Mouse (Mus musculus) limb, embryonic 14.5 days (tissue): ENCODE data around the gene Mtx1. TPM values are rescaled to one million over a fixed set of nuclear protein-coding genes. Genes with fewer than 3 reads are reported as not detected.

Experiments
- ATAC-seq: fragments of 200-750 bp; cut with Nextera tagmentation; 2 replicates; pipeline ENCODE4 v1.8.0; 2017; ENCODE audit warnings: low read depth, moderate number of reproducible peaks, moderate TSS enrichment; ENCODE audit not compliant: low FRiP score
- DNase-seq: peaks from one replicate; pipeline ENCODE4 v3.0.0-alpha.2; 2015; ENCODE audit warnings: low spot score
- H3K27ac ChIP-seq: fragments of 300-500 bp; sonication (generic); replicated peaks from 2 replicates; pipeline ENCODE4 v1.5.1; 2014; ENCODE audit warnings: low read depth, mild to moderate bottlenecking, low read length, moderate library complexity, mixed read lengths
- H3K27me3 ChIP-seq: fragments of 300-500 bp; sonication (generic); 2 replicates; pipeline ENCODE4 v1.6.1; 2014; ENCODE audit warnings: low read length, mixed read lengths; ENCODE audit not compliant: control insufficient read depth, insufficient read depth
- H3K36me3 ChIP-seq: fragments of 300-500 bp; sonication (generic); 2 replicates; pipeline ENCODE4 v1.6.1; 2014; ENCODE audit warnings: mild to moderate bottlenecking, low read length, moderate library complexity, mixed read lengths; ENCODE audit not compliant: control insufficient read depth, insufficient read depth
- H3K4me1 ChIP-seq: fragments of 300-500 bp; sonication (generic); 2 replicates; pipeline ENCODE4 v1.6.1; 2014; ENCODE audit warnings: antibody characterized with exemption, low read length, mixed read lengths; ENCODE audit not compliant: control insufficient read depth, insufficient read depth
- H3K4me2 ChIP-seq: fragments of 300-500 bp; sonication (generic); replicated peaks from 2 replicates; pipeline ENCODE4 v1.6.1; 2014; ENCODE audit warnings: low read depth, mild to moderate bottlenecking, low read length, moderate library complexity; ENCODE audit not compliant: severe bottlenecking
- H3K4me3 ChIP-seq: fragments of 300-500 bp; sonication (generic); replicated peaks from 2 replicates; pipeline ENCODE4 v1.5.1; 2014; ENCODE audit warnings: low read length
- H3K9ac ChIP-seq: fragments of 300-500 bp; sonication (generic); 2 replicates; pipeline ENCODE4 v1.6.1; 2014; ENCODE audit warnings: mild to moderate bottlenecking, low read depth, low read length, moderate library complexity; ENCODE audit not compliant: severe bottlenecking
- H3K9me3 ChIP-seq: fragments of 300-500 bp; sonication (generic); 2 replicates; pipeline ENCODE4 v1.6.1; 2016; ENCODE audit warnings: low read length; ENCODE audit not compliant: control insufficient read depth
- POLR2A ChIP-seq: fragments of 200-500 bp; IDR thresholded peaks from 2 replicates; pipeline ENCODE4 v1.8.0; 2012; ENCODE audit warnings: inconsistent platforms, mild to moderate bottlenecking, moderate library complexity, borderline replicate concordance; ENCODE audit not compliant: insufficient read depth, insufficient read length; ENCODE audit errors: extremely low read depth
- WGBS: fragments of 180-500 bp; shearing (Covaris S2); extraction: QIAGEN DNeasy Blood & Tissue Kit; methylation state at CpG from one replicate; pipeline ENCODE4 v1.1.7; 2014; 5-methylcytosine and 5-hydroxymethylcytosine counted together
- polyA plus RNA-seq, 2 experiments: library from polyadenylated mRNA; depleted of rRNA in 1 of 2; stranded (reverse) in 1 of 2; unstranded in 1 of 2; fragments of >200 nt; fragmentation: Nextera tagmentation in 1 of 2; extraction: Ambion mirVana in 1 of 2; gene quantifications; 2 replicates each; pipeline versions ENCODE4 v1.2.1 to v1.2.3; 2012 to 2014

Gene Mtx1
- polyA plus RNA-seq, 2 experiments, result 163 to 196 TPM

DNA sequence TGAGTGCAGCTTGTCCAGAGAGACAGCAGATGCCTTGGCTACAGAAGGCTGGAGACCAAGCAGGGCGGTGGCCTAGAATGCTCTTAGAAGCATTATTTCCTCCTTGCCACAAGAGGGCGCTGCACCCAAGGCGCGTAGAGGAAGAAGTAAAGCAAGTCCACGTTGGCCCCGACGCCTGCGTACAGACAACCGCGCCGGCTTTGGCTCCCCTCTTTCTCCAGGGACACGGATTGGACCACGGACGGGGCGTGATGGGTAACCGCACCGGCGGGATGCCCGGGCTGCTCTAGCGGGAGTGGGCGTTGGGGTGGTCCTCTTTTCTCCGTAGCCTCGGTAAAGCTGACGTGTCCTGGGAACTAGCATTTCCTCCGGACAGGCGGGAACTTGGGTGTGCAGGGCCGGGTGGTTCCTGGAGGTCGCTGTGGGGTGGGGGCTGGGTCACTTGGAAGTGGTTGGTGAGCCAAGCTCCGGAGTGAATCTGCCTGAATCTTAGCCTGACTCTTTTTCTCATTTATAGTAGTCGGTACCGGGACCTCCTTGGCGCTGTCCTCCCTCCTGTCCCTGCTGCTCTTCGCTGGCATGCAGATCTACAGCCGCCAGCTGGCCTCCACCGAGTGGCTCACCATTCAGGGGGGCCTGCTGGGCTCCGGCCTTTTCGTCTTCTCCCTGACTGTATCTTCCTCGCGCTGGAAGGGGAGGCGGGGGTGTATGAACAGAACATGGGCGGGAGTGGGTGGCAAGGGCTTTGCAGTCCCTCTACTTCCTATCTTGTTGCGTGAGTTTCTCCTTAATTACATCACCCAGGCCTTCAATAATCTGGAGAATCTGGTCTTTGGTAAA is 19.6 kb upstream of the Mtx1 start, which contains the start of gene Trim46:
TSS of gene Trim46 (minus strand) at position 49 of the 840 bp plus-strand sequence.
- DNase-seq (peak; percentile 88), ATAC-seq (peak; percentile 83)
- WGBS, result 1% methylated on average over 40 of the region's 42 CpGs
- Histone ChIP-seq H3K9ac (peak within 1 kb of the TSS; percentile 75), H3K4me1 (peaks cover 33% of the 10 kb centered on the region), H3K9me3 (no peaks in the 10 kb centered on the region), H3K36me3 (peaks cover 18% of the 10 kb centered on the region), H3K27me3 (no peaks in the 10 kb centered on the region), H3K4me3 (peak within 1 kb of the TSS; percentile 86), H3K4me2 (peak within 1 kb of the TSS; percentile 90), H3K27ac (peak within 1 kb of the TSS; percentile 65)
- 0 out of 2 replicates have a peak, but pooled peaks have one; percentile 10 for TF ChIP-seq POLR2A

DNA sequence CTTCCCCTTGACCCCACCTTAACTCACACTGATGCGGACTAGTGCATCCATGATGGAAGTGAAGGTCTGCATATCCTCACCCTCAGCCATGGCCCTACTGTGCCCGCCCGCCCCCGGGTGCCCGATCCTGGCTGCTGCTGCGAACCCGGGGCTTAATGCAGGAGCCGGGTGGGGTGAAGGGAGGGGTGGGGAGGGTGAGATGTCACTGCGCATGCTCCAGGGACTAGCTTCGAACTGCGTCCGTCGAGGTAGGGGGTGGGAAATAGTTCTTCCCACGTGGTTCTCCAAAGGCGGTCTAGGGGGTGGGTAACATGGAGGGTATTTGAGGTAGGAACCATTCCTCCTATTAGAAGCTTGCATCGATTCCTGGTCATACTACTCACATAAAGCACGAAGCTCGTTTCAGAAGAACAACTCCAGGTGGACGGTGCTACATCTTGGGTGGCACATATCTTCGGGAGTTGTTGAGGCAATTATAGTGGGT is 18.8 kb upstream of the Mtx1 start, which contains the start of gene Krtcap2:
TSS of gene Krtcap2 (plus strand) at position 279 of the 484 bp plus-strand sequence.
- Histone ChIP-seq H3K4me2 (peak within 1 kb of the TSS; percentile 90), H3K9ac (peak within 1 kb of the TSS; percentile 75), H3K27me3 (no peaks in the 10 kb centered on the region), H3K36me3 (peaks cover 25% of the 10 kb centered on the region), H3K4me1 (peaks cover 29% of the 10 kb centered on the region), H3K27ac (peak within 1 kb of the TSS; percentile 65), H3K4me3 (peak within 1 kb of the TSS; percentile 86), H3K9me3 (no peaks in the 10 kb centered on the region)
- TF ChIP-seq POLR2A, result no peak
- ATAC-seq (peak; percentile 56), DNase-seq (peak; percentile 72)
- WGBS, result 4% methylated on average over 20 of the region's 20 CpGs

DNA sequence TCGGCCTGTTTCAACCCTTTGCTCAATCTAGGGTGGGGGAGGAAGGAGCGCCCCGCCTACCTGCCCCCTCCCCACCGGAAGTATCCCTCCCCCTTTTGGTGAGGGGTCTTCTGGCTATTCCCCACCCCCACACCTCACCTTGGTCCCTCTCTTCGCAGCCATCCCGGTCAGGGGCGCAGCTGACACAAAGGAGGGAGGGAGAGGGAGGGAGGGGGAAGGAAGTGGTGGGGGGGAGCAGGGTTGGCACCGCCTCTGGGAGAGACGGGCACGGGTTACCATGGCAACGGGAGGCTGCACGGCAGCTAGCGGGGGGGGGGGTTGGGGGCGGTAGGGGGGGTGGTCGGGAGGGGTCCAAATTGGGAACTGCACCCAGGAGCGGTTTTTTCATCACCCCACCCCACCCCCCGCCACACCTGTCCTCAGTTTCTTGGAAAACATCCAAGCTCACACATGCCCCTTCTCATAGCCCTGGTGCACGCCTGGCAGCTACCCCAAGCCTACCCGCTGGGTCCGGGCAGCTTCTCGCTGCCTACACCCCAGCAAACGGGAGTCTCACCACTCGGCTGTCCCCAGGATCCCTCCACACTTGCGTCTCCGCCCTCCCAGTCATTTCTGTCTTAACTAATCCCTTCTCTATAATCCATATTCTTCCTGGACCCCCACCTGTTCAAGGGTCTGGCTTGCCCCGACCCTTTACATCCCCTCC is 18.2 kb upstream of the Mtx1 start:
- DNase-seq, result peak; percentile 39
- ATAC-seq, result peak; percentile 5; the same call in 1 of the 2 replicates

DNA sequence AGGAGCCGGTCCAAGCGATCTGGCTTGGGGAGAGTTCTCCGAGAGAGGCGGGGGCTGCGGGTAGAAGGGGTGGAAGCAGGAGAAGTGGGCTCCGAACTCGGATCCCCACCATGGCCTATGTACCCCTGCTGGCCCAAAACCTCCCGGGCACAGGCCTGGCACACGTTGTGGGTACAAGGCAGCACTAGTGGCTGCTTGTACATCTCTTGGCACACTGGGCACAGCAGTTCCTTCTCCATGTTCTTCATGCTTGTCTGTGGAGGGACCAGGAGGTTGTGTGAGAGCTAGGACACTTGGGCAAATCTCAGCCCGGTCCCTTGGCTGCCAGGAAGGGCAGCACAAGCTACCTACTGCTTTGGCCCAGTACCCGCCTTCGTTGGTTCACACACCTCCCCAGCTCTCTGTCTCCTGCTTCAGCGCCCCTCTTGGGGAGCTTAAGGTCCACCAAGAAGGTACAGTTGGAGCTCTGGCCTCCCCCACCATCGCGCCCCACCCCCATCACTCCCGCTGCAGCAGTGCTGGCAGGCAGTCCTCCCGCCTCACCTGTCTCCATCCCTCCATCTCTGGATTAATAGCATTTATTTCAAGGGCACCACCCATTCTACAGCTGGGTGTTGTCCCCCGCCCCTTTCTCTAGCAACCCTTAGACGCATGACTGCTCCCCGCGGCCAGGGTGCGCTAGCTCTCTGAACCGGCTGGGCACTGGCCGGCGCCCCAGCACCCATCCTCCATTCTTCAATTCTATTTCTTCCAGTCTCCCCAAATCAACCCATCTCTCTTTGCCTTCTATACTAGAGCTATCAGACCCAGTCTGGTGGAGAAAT is 17.5 kb upstream of the Mtx1 start:
- peak overlapping the region; percentile 12 for H3K9ac ChIP-seq
- no peaks in the 10 kb centered on the region for H3K9me3 ChIP-seq
- peaks cover 29% of the 10 kb centered on the region for H3K4me1 ChIP-seq
- H3K36me3 ChIP-seq, result peaks cover 30% of the 10 kb centered on the region
- peak overlapping the region; percentile 90 for H3K4me2 ChIP-seq
- 12% methylated on average over 25 of the region's 25 CpGs for WGBS
- peak; percentile 14; the same call in 1 of the 2 replicates for ATAC-seq
- H3K27me3 ChIP-seq, result no peaks in the 10 kb centered on the region
- peak overlapping the region; percentile 45 for H3K27ac ChIP-seq
- no peak for TF ChIP-seq POLR2A
- H3K4me3 ChIP-seq, result peak overlapping the region; percentile 86
- no peak for DNase-seq

More for the DNA sequence above, 18.2 kb upstream of the Mtx1 start:
- H3K4me2 ChIP-seq, result peak overlapping the region; percentile 90
- no peaks in the 10 kb centered on the region for H3K9me3 ChIP-seq
- TF ChIP-seq POLR2A, result no peak
- WGBS, result under 1% methylated on average over 17 of the region's 26 CpGs
- H3K9ac ChIP-seq, result peak overlapping the region; percentile 12
- no peaks in the 10 kb centered on the region for H3K27me3 ChIP-seq
- peak overlapping the region; percentile 86 for H3K4me3 ChIP-seq
- H3K4me1 ChIP-seq, result peaks cover 29% of the 10 kb centered on the region
- H3K36me3 ChIP-seq, result peaks cover 31% of the 10 kb centered on the region
- peak overlapping the region; percentile 45 for H3K27ac ChIP-seq
